ENCODE assay signal across 16 mouse cellular contexts in the genomic region with DNA sequence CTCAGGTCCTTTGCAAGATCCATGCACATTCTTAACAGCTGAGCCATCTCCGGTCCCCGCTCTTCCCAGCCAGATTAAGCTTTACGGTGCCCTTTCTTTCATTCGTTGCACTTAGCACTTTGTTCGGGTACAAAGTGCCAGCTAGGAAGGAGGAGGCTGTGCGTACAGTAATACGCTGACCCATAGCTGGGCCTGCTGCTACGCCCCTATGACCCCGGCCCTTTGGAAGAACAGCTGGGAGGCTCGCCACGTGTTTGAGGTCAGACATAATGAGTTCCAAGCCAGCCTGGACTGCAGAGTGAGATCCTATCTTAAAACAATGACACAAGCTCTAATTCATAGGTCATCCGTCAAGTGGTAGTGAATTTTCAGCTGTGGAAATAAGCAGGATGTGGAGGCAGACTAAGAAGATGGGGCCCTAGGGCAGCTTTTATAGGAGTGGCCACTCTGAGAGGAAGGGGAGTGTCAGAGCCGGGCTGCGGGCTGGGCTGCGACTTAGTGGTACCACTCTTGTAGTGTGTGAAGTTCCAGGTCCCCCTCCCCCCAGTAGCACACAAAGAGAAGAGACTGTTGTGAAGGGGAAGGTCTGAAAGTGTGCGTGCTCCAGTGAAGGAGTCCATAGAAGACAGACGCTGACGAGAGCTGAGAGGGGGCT. TPM values are rescaled to one million over a fixed set of nuclear protein-coding genes. Genes with fewer than 3 reads are reported as not detected.
DNase-seq lines count a peak whose midpoint lies in the region; ATAC-seq and TF ChIP-seq lines count a peak whose summit lies in the region.
"Had no signal": no experiment of that assay in that cellular context is flagged by ENCODE, and none has a peak within 500 bp of the region (broad histone marks: within the 10 kb centered on the region; RNA-seq: fewer than 3 reads in every experiment).

No protein-coding gene starts in this region.

- WGBS in lung, embryonic 15.5 days = 61% methylated on average over 18 of the region's 18 CpGs
- WGBS in lung, adult 2 months = 62% methylated on average over 18 of the region's 18 CpGs
- WGBS in intestine, embryonic 15.5 days = 73% methylated on average over 18 of the region's 18 CpGs
- WGBS in kidney, postnatal 0 days = 48% methylated on average over 18 of the region's 18 CpGs
- 65% methylated on average over 18 of the region's 18 CpGs for WGBS in small intestine, adult 2 months
- 87% methylated on average over 18 of the region's 18 CpGs for WGBS in cerebellum, adult 2 months

- H3K4me3 ChIP-seq in lung, embryonic 15.5 days = no peak overlapping the region
- H3K4me3 ChIP-seq in lung, adult 2 months (replicated peaks; ENCODE audit: extremely low read depth, low read depth, low read length) = no peak overlapping the region
- no peak overlapping the region for H3K4me3 ChIP-seq in intestine, embryonic 15.5 days (replicated peaks)
- no peak overlapping the region for H3K4me3 ChIP-seq in kidney, postnatal 0 days (replicated peaks; ENCODE audit: low read depth, low read length)
- H3K4me3 ChIP-seq in small intestine, adult 2 months (ENCODE audit: low read depth, low read length) = no peak overlapping the region
- no peak overlapping the region for H3K4me3 ChIP-seq in cerebellum, adult 2 months (replicated peaks; ENCODE audit: insufficient read depth, low read depth, low read length)
- H3K4me3 ChIP-seq: forebrain, embryonic 10.5 days; left cerebral cortex, adult 2 months; midbrain, embryonic 12.5 days had no signal

- peak; percentile 35; the same call in 1 of the 2 replicates for ATAC-seq in lung, embryonic 15.5 days (ENCODE audit: borderline replicate concordance, extremely low read depth, low FRiP score, low TSS enrichment)
- ATAC-seq in intestine, embryonic 15.5 days = peak; percentile 39; the same call in 1 of the 2 replicates
- ATAC-seq in kidney, postnatal 0 days (replicated peaks; ENCODE audit: low FRiP score, low read depth) = peak; percentile 93

- DNase-seq in lung, adult 2 months = no peak
- peak; percentile 64 for DNase-seq in kidney, postnatal 0 days (ENCODE audit: low spot score)
- no peak for DNase-seq in left cerebral cortex, adult 8-10 months (ENCODE audit: low spot score in 2 of 2)
- no peak for DNase-seq in cerebellum, adult 2 months
- no peak for DNase-seq in spleen, postnatal 36 days (ENCODE audit: low spot score in 2 of 2)
- DNase-seq: adrenal gland, postnatal 10 days; B cell, adult 2 months; spleen, adult 18-20 months; thymus, adult 18-20 months had no signal

- H3K27ac ChIP-seq in lung, embryonic 15.5 days = no peak overlapping the region
- H3K27ac ChIP-seq in intestine, embryonic 15.5 days = no peak overlapping the region
- peak overlapping the region; percentile 64 for H3K27ac ChIP-seq in kidney, postnatal 0 days
- peak overlapping the region; percentile 52 for H3K27ac ChIP-seq in small intestine, adult 2 months (ENCODE audit: insufficient read depth, low read depth, low read length)
- H3K27ac ChIP-seq in cerebellum, adult 2 months (ENCODE audit: insufficient read depth, low read length) = no peak overlapping the region
- H3K27ac ChIP-seq: forebrain, embryonic 10.5 days; left cerebral cortex, adult 2 months; midbrain, embryonic 12.5 days had no signal

- TF ChIP-seq POLR2A in lung, adult 2 months (IDR thresholded peaks at IDR 0.05; ENCODE audit: borderline replicate concordance, extremely low read depth, low read depth, low read length) = no peak
- TF ChIP-seq POLR2A in small intestine, adult 2 months (IDR thresholded peaks at IDR 0.05; ENCODE audit: low read depth, low read length) = no peak
- TF ChIP-seq POLR2A in cerebellum, adult 2 months (IDR thresholded peaks at IDR 0.05; ENCODE audit: borderline replicate concordance, insufficient read depth, low read length) = no peak

- no peak overlapping the region for H3K9ac ChIP-seq in lung, embryonic 15.5 days
- no peak overlapping the region for H3K9ac ChIP-seq in intestine, embryonic 15.5 days
- H3K9ac ChIP-seq in kidney, postnatal 0 days (ENCODE audit: low read depth, low read length) = no peak overlapping the region
- H3K9ac ChIP-seq: midbrain, embryonic 12.5 days had no signal

- H3K9me3 ChIP-seq in lung, embryonic 15.5 days = no peaks in the 10 kb centered on the region
- H3K9me3 ChIP-seq in intestine, embryonic 15.5 days = no peaks in the 10 kb centered on the region
- H3K9me3 ChIP-seq in kidney, postnatal 0 days (replicated peaks; ENCODE audit: low read length) = no peaks in the 10 kb centered on the region
- H3K9me3 ChIP-seq: forebrain, embryonic 10.5 days; midbrain, embryonic 12.5 days had no signal

- peaks cover 80% of the 10 kb centered on the region for H3K36me3 ChIP-seq in lung, embryonic 15.5 days
- peaks cover 39% of the 10 kb centered on the region for H3K36me3 ChIP-seq in intestine, embryonic 15.5 days
- H3K36me3 ChIP-seq in kidney, postnatal 0 days (ENCODE audit: insufficient read depth, low read length) = peaks cover 51% of the 10 kb centered on the region
- H3K36me3 ChIP-seq in small intestine, adult 2 months (ENCODE audit: control insufficient read depth, insufficient read depth, low read length) = peaks cover 65% of the 10 kb centered on the region

- H3K4me2 ChIP-seq in lung, embryonic 15.5 days = no peak overlapping the region
- no peak overlapping the region for H3K4me2 ChIP-seq in intestine, embryonic 15.5 days (replicated peaks)
- H3K4me2 ChIP-seq in kidney, postnatal 0 days (ENCODE audit: low read length) = no peak overlapping the region
- H3K4me2 ChIP-seq: heart, embryonic 11.5 days; midbrain, embryonic 12.5 days had no signal

- H3K27me3 ChIP-seq in lung, embryonic 15.5 days = no peaks in the 10 kb centered on the region
- no peaks in the 10 kb centered on the region for H3K27me3 ChIP-seq in intestine, embryonic 15.5 days (replicated peaks)
- H3K27me3 ChIP-seq in kidney, postnatal 0 days (ENCODE audit: insufficient read depth, low read length) = no peaks in the 10 kb centered on the region
- H3K27me3 ChIP-seq in small intestine, adult 2 months (ENCODE audit: control insufficient read depth, insufficient read depth, low read length) = no peaks in the 10 kb centered on the region
- no peaks in the 10 kb centered on the region for H3K27me3 ChIP-seq in cerebellum, adult 2 months (ENCODE audit: control insufficient read depth, insufficient read depth, low read length)
- H3K27me3 ChIP-seq: midbrain, embryonic 12.5 days had no signal

- H3K4me1 ChIP-seq in lung, embryonic 15.5 days = no peaks in the 10 kb centered on the region
- H3K4me1 ChIP-seq in lung, adult 2 months (ENCODE audit: control insufficient read depth, insufficient read depth, low read length) = no peaks in the 10 kb centered on the region
- no peaks in the 10 kb centered on the region for H3K4me1 ChIP-seq in intestine, embryonic 15.5 days (replicated peaks)
- peaks cover 3% of the 10 kb centered on the region; the same call in 1 of the 2 replicates for H3K4me1 ChIP-seq in kidney, postnatal 0 days (replicated peaks; ENCODE audit: insufficient read depth, low read length)
- H3K4me1 ChIP-seq in small intestine, adult 2 months (ENCODE audit: control insufficient read depth, insufficient read depth, insufficient read length, low read length) = peaks cover 6% of the 10 kb centered on the region
- H3K4me1 ChIP-seq in cerebellum, adult 2 months (ENCODE audit: control insufficient read depth, insufficient read depth, low read length) = no peaks in the 10 kb centered on the region
- H3K4me1 ChIP-seq: midbrain, embryonic 12.5 days had no signal

- TF ChIP-seq CTCF in lung, adult 2 months (IDR thresholded peaks at IDR 0.05; ENCODE audit: insufficient read depth, low read length) = no peak
- no peak for TF ChIP-seq CTCF in kidney, postnatal 0 days (IDR thresholded peaks at IDR 0.05; ENCODE audit: low read depth)
- TF ChIP-seq CTCF in small intestine, adult 2 months (IDR thresholded peaks at IDR 0.05; ENCODE audit: extremely low read depth, insufficient read length, insufficient replicate concordance, low read depth, low read length) = no peak
- no peak for TF ChIP-seq CTCF in cerebellum, adult 2 months (IDR thresholded peaks at IDR 0.05; ENCODE audit: borderline replicate concordance, insufficient read depth, low read depth, low read length)

RNA-seq across cellular contexts. Expression of a gene that starts 14.1 kb away (rescaled TPM):
- 60.1 and 66.5 TPM in 2 replicates for polyA plus RNA-seq in lung, embryonic 15.5 days (2015; fragmentation: Nextera tagmentation; extraction: Ambion mirVana)
- 50.9 and 79.8 TPM in 2 replicates for polyA plus RNA-seq in lung, adult 2 months (2012; rRNA removed)
- polyA plus RNA-seq in intestine, embryonic 15.5 days (2015; fragmentation: Nextera tagmentation; extraction: Ambion mirVana) = 77.5 and 77.7 TPM in 2 replicates
- 64.5 and 70.3 TPM in 2 replicates for polyA plus RNA-seq in kidney, postnatal 0 days (2015; fragmentation: Nextera tagmentation; extraction: Ambion mirVana)
- polyA plus RNA-seq in small intestine, adult 2 months (2012; rRNA removed) = 26.6 and 46.1 TPM in 2 replicates
- total RNA-seq in left cerebral cortex, adult 8-10 months (2022) = 10 to 100 TPM; 20.0 to 25.7 (median 22.9) TPM
- 14.6 and 15.2 TPM in 2 replicates for polyA plus RNA-seq in cerebellum, adult 2 months (2012; rRNA removed)

RNA-seq across cellular contexts. Expression of a gene that starts 28.2 kb away (rescaled TPM):
- polyA plus RNA-seq in lung, embryonic 15.5 days (2015; fragmentation: Nextera tagmentation; extraction: Ambion mirVana) = 51.3 and 60.3 TPM in 2 replicates
- polyA plus RNA-seq in lung, adult 2 months (2012; rRNA removed) = 15.4 and 17.8 TPM in 2 replicates
- 49.9 and 54.7 TPM in 2 replicates for polyA plus RNA-seq in intestine, embryonic 15.5 days (2015; fragmentation: Nextera tagmentation; extraction: Ambion mirVana)
- polyA plus RNA-seq in kidney, postnatal 0 days (2015; fragmentation: Nextera tagmentation; extraction: Ambion mirVana) = 43.8 and 45.4 TPM in 2 replicates
- 9.9 and 18.7 TPM in 2 replicates for polyA plus RNA-seq in small intestine, adult 2 months (2012; rRNA removed)
- total RNA-seq in left cerebral cortex, adult 8-10 months (2022) = 10 to 100 TPM; 84.6 to 87.5 (median 85.9) TPM
- polyA plus RNA-seq in cerebellum, adult 2 months (2012; rRNA removed) = 64.9 and 67.0 TPM in 2 replicates

Comparison
In these comparisons a context has a peak if more than half of its experiments do, and no peak if none do; other contexts are left out.
1. ATAC-seq: peak in every context shown above with its lines; median percentile 93 in kidney, postnatal 0 days; 39 in intestine, embryonic 15.5 days; 35 in lung, embryonic 15.5 days.
2. H3K27ac ChIP-seq: peak in kidney, postnatal 0 days (single experiment) and small intestine, adult 2 months (single experiment); none in lung, embryonic 15.5 days (single experiment), intestine, embryonic 15.5 days (single experiment) and cerebellum, adult 2 months (single experiment).